Mouse (Mus musculus): ENCODE data around the gene Carmil3. TPM values are rescaled to one million over a fixed set of nuclear protein-coding genes. Genes with fewer than 3 reads are reported as not detected.

The Carmil3 gene
- polyA plus RNA-seq, 1 experiment: 1.9 TPM

DNA sequence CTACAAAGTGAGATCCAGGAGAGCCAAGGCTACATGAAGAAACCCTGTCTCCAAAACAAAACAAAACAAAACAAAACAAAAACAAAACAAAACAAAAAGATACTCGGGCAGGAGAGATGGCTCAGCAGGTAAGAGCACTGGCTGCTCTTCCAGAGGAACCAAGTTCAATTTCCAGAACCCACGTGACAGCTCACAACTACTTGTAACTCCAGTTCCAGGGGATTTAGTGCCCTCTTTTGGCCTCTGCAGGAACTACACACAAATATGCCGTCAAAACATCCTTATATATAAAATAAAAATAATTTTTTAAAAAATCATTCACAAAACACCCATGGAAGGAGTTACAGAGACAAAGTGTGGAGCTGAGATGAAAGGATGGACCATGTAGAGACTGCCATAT lies 37.5 kb downstream of the Carmil3 start:
- no peaks in the 10 kb centered on the region for H3K36me3 ChIP-seq (replicated peaks; ENCODE audit: low read length)
- peaks cover 54% of the 10 kb centered on the region for H3K27me3 ChIP-seq (replicated peaks)
- H3K4me1 ChIP-seq: peaks cover 13% of the 10 kb centered on the region
- H3K9me3 ChIP-seq: no peaks in the 10 kb centered on the region
- TF ChIP-seq GATA1 (IDR thresholded peaks at IDR 0.05; ENCODE audit: borderline replicate concordance, low read length): no peak
- no peak for TF ChIP-seq FLI1 (IDR thresholded peaks at IDR 0.05; ENCODE audit: low read length)
- H3K4me3 ChIP-seq (replicated peaks): no peak overlapping the region

DNA sequence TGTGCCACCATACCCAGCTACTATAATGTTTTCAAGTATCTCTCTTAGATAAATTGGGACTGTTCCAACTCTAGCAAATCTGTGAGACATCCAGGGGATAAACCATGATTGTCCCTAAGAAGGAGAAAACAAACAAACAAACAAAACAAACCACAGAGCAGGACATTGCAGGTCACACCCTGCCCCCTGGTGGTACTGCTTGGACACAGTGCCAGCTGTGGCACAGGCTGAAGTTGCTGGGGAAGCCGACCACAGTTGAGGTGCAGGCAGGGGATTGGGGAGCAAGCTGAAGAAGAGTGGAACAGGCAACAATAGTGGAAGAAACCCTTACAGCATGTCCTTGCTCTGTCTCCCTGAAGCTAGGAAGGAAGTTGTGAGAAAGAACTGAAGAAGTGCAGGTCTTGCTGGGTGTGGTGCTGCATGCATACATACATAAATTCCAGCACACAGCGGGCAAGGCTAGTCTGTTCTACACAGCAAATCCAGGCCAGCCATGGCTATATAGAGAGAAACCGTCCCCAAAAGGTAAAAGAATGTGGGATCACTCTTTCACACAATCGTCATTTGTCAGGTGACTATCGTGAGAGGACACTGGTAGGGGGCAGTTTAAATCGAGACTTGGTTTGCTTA lies 45.8 kb downstream of the Carmil3 start:
- H3K27me3 ChIP-seq (replicated peaks): peaks cover 17% of the 10 kb centered on the region
- TF ChIP-seq FLI1 (IDR thresholded peaks at IDR 0.05; ENCODE audit: low read length): no peak
- no peak for TF ChIP-seq GATA1 (IDR thresholded peaks at IDR 0.05; ENCODE audit: borderline replicate concordance, low read length)
- H3K4me3 ChIP-seq (replicated peaks): peak overlapping the region; percentile 21
- H3K36me3 ChIP-seq (replicated peaks; ENCODE audit: low read length): no peaks in the 10 kb centered on the region
- H3K9me3 ChIP-seq: no peaks in the 10 kb centered on the region
- H3K4me1 ChIP-seq: peaks cover 35% of the 10 kb centered on the region

DNA sequence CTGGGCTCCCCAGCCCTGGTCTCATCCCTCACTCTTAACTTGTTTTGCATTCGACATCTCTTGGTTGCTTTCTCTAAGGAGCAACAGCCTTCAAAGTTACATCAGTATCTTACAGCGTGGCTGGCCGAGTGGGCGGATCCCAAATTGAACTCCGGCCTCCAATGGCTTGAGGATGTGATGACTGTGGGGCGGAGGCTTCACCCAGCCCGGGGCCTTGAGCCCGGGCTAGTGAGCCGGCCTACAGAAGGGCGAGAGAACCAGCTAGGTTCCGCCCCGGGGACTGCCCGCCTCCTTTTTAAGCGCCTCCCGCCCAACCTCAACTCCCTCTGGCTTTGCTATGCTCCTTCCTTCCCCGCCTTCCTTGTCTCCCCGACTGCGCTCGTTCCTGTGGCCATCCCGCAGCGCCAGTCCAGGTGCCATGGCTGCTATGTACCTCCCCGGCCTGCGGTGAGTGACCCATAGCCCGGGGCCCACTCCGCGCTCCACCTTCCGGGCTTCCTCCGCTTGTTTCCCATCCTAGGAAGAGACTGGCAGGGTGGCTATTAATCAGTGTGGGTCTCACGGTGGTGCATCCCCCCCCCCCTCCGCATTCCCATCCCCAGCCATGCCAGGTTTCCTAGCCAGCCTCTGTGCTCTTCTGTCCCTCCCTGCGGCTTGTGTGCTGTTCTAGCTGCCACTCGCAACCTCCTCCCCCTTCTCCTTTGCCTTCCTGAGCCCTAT lies 49.8 kb downstream of the Carmil3 start, which contains the start of gene Pck2:
TSS of gene Pck2 (plus strand) at position 200 of the 720 bp plus-strand sequence.
- TF ChIP-seq FLI1 (IDR thresholded peaks at IDR 0.05; ENCODE audit: low read length): no peak
- no peak for TF ChIP-seq GATA1 (IDR thresholded peaks at IDR 0.05; ENCODE audit: borderline replicate concordance, low read length)
- H3K27me3 ChIP-seq (replicated peaks): peaks cover 2% of the 10 kb centered on the region
- H3K9me3 ChIP-seq: no peaks in the 10 kb centered on the region
- peak within 1 kb of the TSS; percentile 98 for H3K4me3 ChIP-seq (replicated peaks)
- peaks cover 48% of the 10 kb centered on the region for H3K4me1 ChIP-seq
- peaks cover 36% of the 10 kb centered on the region for H3K36me3 ChIP-seq (replicated peaks; ENCODE audit: low read length)

DNA sequence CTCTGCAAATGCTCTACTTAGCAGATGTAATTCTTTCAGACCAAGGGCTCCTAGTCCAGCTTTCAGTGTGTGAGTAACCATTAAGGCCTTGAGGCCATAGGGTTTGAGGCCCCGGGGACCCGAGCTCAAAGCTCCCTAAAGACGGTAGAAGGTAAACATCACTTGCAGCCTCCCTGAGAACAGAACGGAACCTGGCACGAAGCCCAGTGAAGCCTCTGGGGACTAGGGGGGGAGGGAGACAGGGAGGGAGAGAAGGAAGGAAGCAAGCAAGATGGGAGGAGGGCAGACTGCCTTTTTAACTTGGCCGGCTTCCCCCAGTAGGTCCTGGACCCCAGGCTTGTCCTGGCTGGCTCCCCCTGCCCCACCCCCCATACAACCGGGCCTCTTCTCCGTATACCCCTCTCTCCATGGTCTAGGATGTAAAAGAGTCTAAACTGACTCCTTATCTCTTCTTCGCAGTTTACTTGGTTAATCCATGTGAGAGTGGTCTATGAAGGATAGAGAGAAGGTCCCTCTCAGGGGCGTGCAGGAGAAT lies 50.4 kb downstream of the Carmil3 start:
- no peak for TF ChIP-seq GATA1 (IDR thresholded peaks at IDR 0.05; ENCODE audit: borderline replicate concordance, low read length)
- TF ChIP-seq FLI1 (IDR thresholded peaks at IDR 0.05; ENCODE audit: low read length): no peak
- Histone ChIP-seq H3K9me3 (no peaks in the 10 kb centered on the region), H3K27me3 (replicated peaks) (peaks cover 2% of the 10 kb centered on the region), H3K4me3 (replicated peaks) (peak overlapping the region; percentile 98), H3K36me3 (replicated peaks; ENCODE audit: low read length) (peaks cover 42% of the 10 kb centered on the region), H3K4me1 (peaks cover 49% of the 10 kb centered on the region)

DNA sequence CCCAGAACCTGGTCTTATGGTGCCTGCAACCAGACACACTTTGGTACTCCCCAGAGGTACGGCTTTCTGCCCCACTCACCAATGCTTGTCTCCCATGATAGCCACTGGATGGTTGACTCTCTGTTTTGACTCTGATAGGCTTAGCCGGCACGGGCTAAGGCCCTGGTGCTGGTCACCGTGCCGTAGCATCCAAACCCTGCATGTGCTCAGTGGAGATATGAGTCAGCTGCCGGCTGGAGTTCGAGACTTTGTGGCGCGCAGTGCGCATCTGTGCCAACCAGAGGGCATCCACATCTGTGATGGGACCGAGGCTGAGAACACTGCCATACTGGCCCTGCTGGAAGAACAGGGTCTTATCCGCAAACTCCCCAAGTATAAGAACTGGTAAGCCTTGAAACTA lies 51.8 kb downstream of the Carmil3 start:
- H3K4me1 ChIP-seq: peaks cover 51% of the 10 kb centered on the region
- peaks cover 57% of the 10 kb centered on the region for H3K36me3 ChIP-seq (replicated peaks; ENCODE audit: low read length)
- TF ChIP-seq GATA1 (IDR thresholded peaks at IDR 0.05; ENCODE audit: borderline replicate concordance, low read length) (no peak), FLI1 (IDR thresholded peaks at IDR 0.05; ENCODE audit: low read length) (no peak)
- H3K9me3 ChIP-seq: no peaks in the 10 kb centered on the region
- no peak overlapping the region for H3K4me3 ChIP-seq (replicated peaks)
- H3K27me3 ChIP-seq (replicated peaks): no peaks in the 10 kb centered on the region

DNA sequence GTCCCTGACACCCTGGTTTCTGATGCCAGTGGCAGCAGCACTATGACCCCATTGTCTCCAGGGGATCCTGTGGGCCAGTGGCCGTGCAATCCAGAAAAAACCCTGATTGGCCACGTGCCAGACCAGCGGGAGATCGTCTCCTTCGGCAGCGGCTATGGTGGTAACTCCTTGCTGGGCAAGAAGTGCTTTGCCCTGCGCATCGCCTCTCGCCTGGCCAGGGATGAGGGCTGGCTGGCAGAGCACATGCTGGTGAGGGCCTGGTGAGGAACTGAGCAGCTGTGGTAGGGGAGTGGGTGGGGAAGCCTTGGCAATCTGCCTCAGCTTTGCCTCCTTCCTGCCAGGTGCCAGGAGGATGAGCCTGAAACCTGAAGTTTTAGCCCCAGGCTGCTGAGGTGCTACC lies 53.9 kb downstream of the Carmil3 start:
- peaks cover 77% of the 10 kb centered on the region for H3K36me3 ChIP-seq (replicated peaks; ENCODE audit: low read length)

DNA sequence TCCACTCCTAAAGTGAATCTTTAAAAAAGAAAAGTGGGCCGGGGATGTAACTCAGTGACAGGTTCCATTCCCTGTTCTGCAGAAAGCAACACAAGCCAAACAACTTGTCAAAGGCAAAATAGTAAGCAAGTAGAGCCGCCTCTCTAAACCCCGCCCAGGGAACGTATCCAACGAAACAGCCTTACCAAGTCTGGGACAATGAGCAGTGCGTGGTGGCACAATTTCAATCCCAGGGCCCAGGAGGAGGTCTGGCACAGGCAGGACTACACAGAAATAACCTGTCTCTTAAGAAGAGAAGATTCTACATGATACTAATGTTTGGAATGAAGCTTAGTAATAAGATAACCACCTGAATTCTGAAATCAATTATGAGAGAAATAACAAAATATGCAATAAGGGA lies 59.7 kb downstream of the Carmil3 start:
- H3K27me3 ChIP-seq (replicated peaks): no peaks in the 10 kb centered on the region
- H3K4me1 ChIP-seq: peaks cover 24% of the 10 kb centered on the region
- peaks cover 55% of the 10 kb centered on the region for H3K36me3 ChIP-seq (replicated peaks; ENCODE audit: low read length)
- no peaks in the 10 kb centered on the region for H3K9me3 ChIP-seq
- TF ChIP-seq GATA1 (IDR thresholded peaks at IDR 0.05; ENCODE audit: borderline replicate concordance, low read length) (no peak), FLI1 (IDR thresholded peaks at IDR 0.05; ENCODE audit: low read length) (no peak)
- H3K4me3 ChIP-seq (replicated peaks): no peak overlapping the region

More for the DNA sequence above, 53.9 kb downstream of the Carmil3 start:
- H3K4me3 ChIP-seq (replicated peaks): no peak overlapping the region
- peaks cover 47% of the 10 kb centered on the region for H3K4me1 ChIP-seq
- H3K9me3 ChIP-seq: no peaks in the 10 kb centered on the region
- H3K27me3 ChIP-seq (replicated peaks): no peaks in the 10 kb centered on the region
- TF ChIP-seq FLI1 (IDR thresholded peaks at IDR 0.05; ENCODE audit: low read length) (no peak), GATA1 (IDR thresholded peaks at IDR 0.05; ENCODE audit: borderline replicate concordance, low read length) (no peak)

DNA sequence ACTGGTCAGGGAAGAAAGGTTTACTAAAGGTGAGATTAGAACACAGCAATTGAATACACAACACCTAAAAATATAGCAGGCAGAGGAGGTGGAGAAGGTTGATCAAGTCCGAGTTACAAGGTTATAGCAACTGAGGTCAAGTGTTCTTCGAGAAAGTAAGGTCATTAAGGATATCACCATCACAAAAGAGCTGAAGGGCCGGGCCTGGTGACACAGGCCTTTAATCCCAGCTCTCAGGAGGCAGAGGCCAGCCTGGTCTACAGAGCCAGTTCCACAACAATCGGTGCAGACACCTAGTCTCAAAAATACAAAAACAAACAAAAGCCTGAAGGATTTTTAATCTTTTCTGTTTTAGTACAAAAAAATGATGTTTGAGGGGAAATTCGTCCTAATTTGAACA lies 60.9 kb downstream of the Carmil3 start:
- no peak for TF ChIP-seq FLI1 (IDR thresholded peaks at IDR 0.05; ENCODE audit: low read length)
- TF ChIP-seq GATA1 (IDR thresholded peaks at IDR 0.05; ENCODE audit: borderline replicate concordance, low read length): no peak
- Histone ChIP-seq H3K4me1 (peaks cover 22% of the 10 kb centered on the region), H3K4me3 (replicated peaks) (no peak overlapping the region), H3K27me3 (replicated peaks) (no peaks in the 10 kb centered on the region), H3K9me3 (no peaks in the 10 kb centered on the region), H3K36me3 (replicated peaks; ENCODE audit: low read length) (peaks cover 44% of the 10 kb centered on the region)

DNA sequence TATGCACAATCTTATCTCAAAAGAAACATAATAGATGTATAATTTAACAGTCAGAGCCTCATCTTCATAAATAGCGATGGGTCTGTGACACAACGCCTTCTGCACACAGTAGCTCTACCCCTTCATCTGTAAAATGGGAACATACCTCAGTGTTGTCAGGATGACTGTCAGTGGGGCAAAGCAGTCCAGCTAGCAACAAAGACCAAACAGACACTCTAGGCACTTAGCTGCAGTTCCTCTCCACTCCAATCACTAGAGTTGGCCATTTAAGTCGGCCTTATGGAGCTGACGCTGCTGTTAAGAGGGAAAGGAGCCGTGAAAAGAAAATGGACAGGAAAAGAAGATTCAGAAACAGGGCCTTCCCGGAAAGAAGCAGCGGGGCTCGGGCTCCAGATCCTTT lies 61.3 kb downstream of the Carmil3 start:
- Histone ChIP-seq H3K4me3 (replicated peaks) (no peak overlapping the region), H3K4me1 (peaks cover 24% of the 10 kb centered on the region), H3K9me3 (no peaks in the 10 kb centered on the region), H3K36me3 (replicated peaks; ENCODE audit: low read length) (peaks cover 39% of the 10 kb centered on the region), H3K27me3 (replicated peaks) (no peaks in the 10 kb centered on the region)
- TF ChIP-seq GATA1 (IDR thresholded peaks at IDR 0.05; ENCODE audit: borderline replicate concordance, low read length): no peak
- TF ChIP-seq FLI1 (IDR thresholded peaks at IDR 0.05; ENCODE audit: low read length): no peak

DNA sequence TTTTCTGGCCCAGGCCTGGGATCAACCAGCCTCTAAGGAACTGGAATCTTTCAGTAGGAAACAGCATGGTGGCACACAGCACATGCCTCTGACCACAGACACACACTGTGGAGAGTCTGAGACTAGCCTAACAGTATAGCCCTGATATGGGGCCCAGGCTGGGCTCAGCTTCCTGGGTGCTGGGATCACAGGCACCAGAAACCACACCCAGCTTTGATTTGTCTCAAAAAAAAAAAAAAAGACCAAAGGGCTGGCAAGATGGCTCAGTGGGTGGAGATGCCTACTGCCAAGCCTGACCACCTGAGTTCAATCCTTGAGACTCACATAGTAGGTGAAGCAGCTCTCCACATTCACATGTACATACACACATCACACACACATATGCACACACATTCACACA lies 64.2 kb downstream of the Carmil3 start:
- peaks cover 40% of the 10 kb centered on the region for H3K4me1 ChIP-seq

More for the DNA sequence above, 64.2 kb downstream of the Carmil3 start:
- no peak for TF ChIP-seq GATA1 (IDR thresholded peaks at IDR 0.05; ENCODE audit: borderline replicate concordance, low read length)
- no peak for TF ChIP-seq FLI1 (IDR thresholded peaks at IDR 0.05; ENCODE audit: low read length)
- Histone ChIP-seq H3K36me3 (replicated peaks; ENCODE audit: low read length) (peaks cover 11% of the 10 kb centered on the region), H3K4me3 (replicated peaks) (no peak overlapping the region), H3K27me3 (replicated peaks) (no peaks in the 10 kb centered on the region), H3K9me3 (no peaks in the 10 kb centered on the region)
